9 mouse cellular contexts compared by ENCODE assay signal in the genomic region with DNA sequence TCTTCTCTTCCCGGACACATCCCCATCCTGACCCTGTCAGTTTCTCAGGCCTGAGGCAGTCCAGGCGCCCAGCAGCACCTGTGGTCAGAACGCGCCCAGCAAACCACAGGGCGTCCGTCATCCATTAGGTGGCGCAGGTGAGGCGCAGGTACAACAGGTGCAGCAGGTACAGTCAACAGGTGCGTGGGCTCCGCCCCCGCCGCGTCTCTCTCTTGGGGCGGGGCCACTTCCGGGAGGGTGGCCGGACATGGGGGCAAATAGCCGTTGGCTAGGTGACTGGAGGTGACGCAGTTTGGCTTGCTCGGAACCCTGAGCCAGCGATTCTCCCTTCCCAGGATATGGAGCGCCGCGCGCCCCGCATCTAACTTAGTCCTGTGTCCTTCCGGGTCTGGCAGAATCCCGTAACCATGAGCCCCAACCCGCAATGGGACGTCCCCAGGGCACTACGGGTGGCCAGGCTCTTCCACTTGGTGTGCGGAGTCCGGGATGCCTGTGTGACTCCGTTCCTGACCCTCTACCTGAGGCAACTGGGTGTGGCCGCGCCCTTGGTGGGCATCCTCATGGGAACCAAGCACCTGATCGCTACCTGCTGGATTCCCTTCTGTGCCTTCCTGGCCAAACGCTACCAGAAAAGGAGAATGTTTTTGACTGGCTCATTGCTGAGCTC. TPM values are rescaled to one million over a fixed set of nuclear protein-coding genes. Genes with fewer than 3 reads are reported as not detected.
DNase-seq lines count a peak whose midpoint lies in the region; ATAC-seq and TF ChIP-seq lines count a peak whose summit lies in the region.
"Had no signal": no experiment of that assay in that cellular context is flagged by ENCODE, and none has a peak within 500 bp of the region (broad histone marks: within the 10 kb centered on the region; RNA-seq: fewer than 3 reads in every experiment).

A gene (plus strand): TSS at position 269 of the 667 bp plus-strand sequence.

- no peaks in the 10 kb centered on the region for H3K9me3 ChIP-seq in CH12.LX (replicated peaks; ENCODE audit: low read length)
- H3K9me3 ChIP-seq in hindbrain, postnatal 0 days (ENCODE audit: low read length) = no peaks in the 10 kb centered on the region
- no peaks in the 10 kb centered on the region for H3K9me3 ChIP-seq in liver, embryonic 12.5 days (replicated peaks)

- no peak within 1 kb of the TSS for H3K4me2 ChIP-seq in CH12.LX (ENCODE audit: insufficient read depth, low read depth, poor library complexity, severe bottlenecking)
- H3K4me2 ChIP-seq in hindbrain, postnatal 0 days (ENCODE audit: low read depth, low read length) = peak within 1 kb of the TSS; percentile 50
- H3K4me2 ChIP-seq in liver, embryonic 12.5 days = peak within 1 kb of the TSS; percentile 42

- no peak for DNase-seq in CH12.LX (ENCODE audit: extremely low read depth)
- peak; percentile 39 for DNase-seq in cerebellum, adult 8-10 months
- peak; percentile 32 for DNase-seq in hindbrain, postnatal 0 days (ENCODE audit: low spot score)
- DNase-seq in retina, embryonic 14.5 days (ENCODE audit: low spot score) = no peak
- no peak for DNase-seq in thymus, postnatal 14 days
- DNase-seq in left cerebral cortex, postnatal 4 days = no peak

- H3K79me2 ChIP-seq in CH12.LX (replicated peaks; ENCODE audit: control insufficient read depth, extremely low read depth, insufficient read depth, poor library complexity, severe bottlenecking) = no peaks in the 10 kb centered on the region

- TF ChIP-seq CTCF in CH12.LX (conservative IDR thresholded peaks at IDR 0.05 in 1 of 2, IDR thresholded peaks at IDR 0.05 in 1 of 2; ENCODE audit: low read depth in 2 of 2, low read length in 2 of 2) = 0 out of 4 replicates have a peak, but pooled peaks of 1 of the 2 experiments have one; percentile 13
- peak; percentile 61 for TF ChIP-seq CTCF in hindbrain, postnatal 0 days (IDR thresholded peaks at IDR 0.05; ENCODE audit: low read depth)
- TF ChIP-seq CTCF in small intestine, adult 2 months (IDR thresholded peaks at IDR 0.05; ENCODE audit: extremely low read depth, insufficient read length, insufficient replicate concordance, low read depth, low read length) = peak; percentile 75

- in situ Hi-C loops in CH12.LX (cut with MboI; ENCODE audit: low pct_ligation_motif_present, low pct_unique_long_range_greater_than_20kb, low sequenced_read_pairs) = loop anchor here (10.0 kb wide), 1 partner anchor 121 kb away; a partner anchor contains a TSS

- peaks cover 45 to 78% of the 10 kb centered on the region in 2 experiments for H3K36me3 ChIP-seq in CH12.LX (replicated peaks in 1 of 2; ENCODE audit: control insufficient read depth in 1 of 2, insufficient read depth in 1 of 2, low read length in 1 of 2)
- H3K36me3 ChIP-seq in hindbrain, postnatal 0 days (ENCODE audit: insufficient read depth, low read length) = no peaks in the 10 kb centered on the region
- H3K36me3 ChIP-seq in liver, embryonic 12.5 days = no peaks in the 10 kb centered on the region
- H3K36me3 ChIP-seq in small intestine, adult 2 months (ENCODE audit: control insufficient read depth, insufficient read depth, low read length) = no peaks in the 10 kb centered on the region

- dilution Hi-C loops in CH12.LX (cut with MboI; ENCODE audit: extremely low pct_ligation_motif_present, extremely low pct_unique_long_range_greater_than_20kb, low sequenced_read_pairs) = no loop called here

- TF ChIP-seq RAD21 in CH12.LX (IDR thresholded peaks at IDR 0.05; ENCODE audit: low read depth, low read length) = no peak

- H3K27ac ChIP-seq in CH12.LX (ENCODE audit: insufficient read depth, low read depth) = no peak within 1 kb of the TSS
- H3K27ac ChIP-seq in hindbrain, postnatal 0 days = no peak within 1 kb of the TSS
- H3K27ac ChIP-seq in liver, embryonic 12.5 days = no peak within 1 kb of the TSS
- H3K27ac ChIP-seq in small intestine, adult 2 months (ENCODE audit: insufficient read depth, low read depth, low read length) = peak within 1 kb of the TSS; percentile 77

- H3K27me3 ChIP-seq in CH12.LX (replicated peaks) = no peaks in the 10 kb centered on the region
- H3K27me3 ChIP-seq in hindbrain, postnatal 0 days (ENCODE audit: insufficient read depth, low read length) = no peaks in the 10 kb centered on the region
- peaks cover 20% of the 10 kb centered on the region for H3K27me3 ChIP-seq in liver, embryonic 12.5 days (replicated peaks)
- no peaks in the 10 kb centered on the region for H3K27me3 ChIP-seq in small intestine, adult 2 months (ENCODE audit: control insufficient read depth, insufficient read depth, low read length)

- peaks cover 0 to 25% of the 10 kb centered on the region in 2 experiments; a peak in 2 of 4 replicates for H3K4me1 ChIP-seq in CH12.LX (ENCODE audit: control insufficient read depth in 1 of 2, insufficient read depth in 2 of 2)
- H3K4me1 ChIP-seq in hindbrain, postnatal 0 days (ENCODE audit: insufficient read depth, low read length) = peaks cover 6% of the 10 kb centered on the region; the same call in 1 of the 2 replicates
- H3K4me1 ChIP-seq in liver, embryonic 12.5 days = peaks cover 5% of the 10 kb centered on the region; the same call in 1 of the 2 replicates
- H3K4me1 ChIP-seq in small intestine, adult 2 months (ENCODE audit: control insufficient read depth, insufficient read depth, insufficient read length, low read length) = peaks cover 10% of the 10 kb centered on the region

- no peak for TF ChIP-seq EP300 in CH12.LX (IDR thresholded peaks at IDR 0.05; ENCODE audit: low read length)

- H3K9ac ChIP-seq in CH12.LX (ENCODE audit: insufficient read depth, low read depth) = no peak within 1 kb of the TSS
- 0 out of 2 replicates have a peak within 1 kb of the TSS, but pooled peaks have one; percentile 5 for H3K9ac ChIP-seq in hindbrain, postnatal 0 days (replicated peaks; ENCODE audit: low read length)
- no peak within 1 kb of the TSS for H3K9ac ChIP-seq in liver, embryonic 12.5 days

- WGBS in hindbrain, postnatal 0 days = 10% methylated on average over 36 of the region's 37 CpGs
- WGBS in liver, embryonic 12.5 days (ENCODE audit: insufficient replicate concordance) = 17% methylated on average over 37 of the region's 37 CpGs
- 11% methylated on average over 37 of the region's 37 CpGs for WGBS in small intestine, adult 2 months

- intact Hi-C loops in left cerebral cortex, postnatal 4 days (cut with DNase I) = no loop called here

- no peak within 1 kb of the TSS for H3K4me3 ChIP-seq in CH12.LX (replicated peaks in 1 of 3; ENCODE audit: low read depth in 2 of 3, low read length in 2 of 3, poor library complexity in 1 of 3)
- H3K4me3 ChIP-seq in hindbrain, postnatal 0 days (ENCODE audit: low read length) = peak within 1 kb of the TSS; percentile 23
- H3K4me3 ChIP-seq in liver, embryonic 12.5 days = no peak within 1 kb of the TSS
- H3K4me3 ChIP-seq in small intestine, adult 2 months (ENCODE audit: low read depth, low read length) = peak within 1 kb of the TSS; percentile 74
- H3K4me3 ChIP-seq: myocyte had no signal

- TF ChIP-seq POLR2A in CH12.LX (IDR thresholded peaks at IDR 0.05; ENCODE audit: low read depth, low read length) = 0 out of 2 replicates have a peak, but pooled peaks have one; percentile 13
- TF ChIP-seq POLR2A in small intestine, adult 2 months (IDR thresholded peaks at IDR 0.05; ENCODE audit: low read depth, low read length) = peak; percentile 33; the same call in 1 of the 2 replicates

- ATAC-seq in hindbrain, postnatal 0 days = no peak
- no peak for ATAC-seq in liver, embryonic 12.5 days

TF ChIP-seq in CH12.LX, 34 proteins besides CTCF, POLR2A, EP300 and RAD21:
- TF ChIP-seq POLR2AphosphoS2 (IDR thresholded peaks at IDR 0.05; ENCODE audit: low read depth, low read length) = 0 out of 2 replicates have a peak, but pooled peaks have one; percentile 3
- no peak for TF ChIP-seq TBP (conservative IDR thresholded peaks at IDR 0.05; ENCODE audit: low read depth, low read length)
- no peak for TF ChIP-seq UBTF (IDR thresholded peaks at IDR 0.05; ENCODE audit: low read depth, low read length)
- no peak for TF ChIP-seq SIN3A (IDR thresholded peaks at IDR 0.05; ENCODE audit: low read length)
- TF ChIP-seq ETS1 (conservative IDR thresholded peaks at IDR 0.05; ENCODE audit: low read depth, low read length) = no peak
- no peak for TF ChIP-seq KAT2A (IDR thresholded peaks at IDR 0.05; ENCODE audit: insufficient replicate concordance, low read length)
- TF ChIP-seq RCOR1 (conservative IDR thresholded peaks at IDR 0.05; ENCODE audit: low read depth, low read length) = no peak

RNA-seq across cellular contexts. Expression of the gene that starts here (rescaled TPM):
- total RNA-seq in CH12.LX (2012; rRNA removed) (4.1 and 4.2 TPM in 2 replicates), CH12.LX (2014; rRNA removed) (4.0 and 5.1 TPM in 2 replicates)
- polyA plus RNA-seq in CH12.LX (2012; ENCODE audit: insufficient read length, low read depth) = 6.4 and 7.2 TPM in 2 replicates
- 0.10 TPM in 1 of 2 replicates, not detected in the other for total RNA-seq in hindbrain, postnatal 0 days (2014; rRNA removed)
- polyA plus RNA-seq in hindbrain, postnatal 0 days (2015; fragmentation: Nextera tagmentation; extraction: Ambion mirVana) = 0.11 TPM in 2 replicates
- polyA plus RNA-seq in liver, embryonic 12.5 days (2016; fragmentation: Nextera tagmentation; extraction: Ambion mirVana) = not detected in 2 replicates
- polyA plus RNA-seq in small intestine, adult 2 months (2012; rRNA removed) = 6.9 and 20.4 TPM in 2 replicates
- total RNA-seq in left cerebral cortex, postnatal 4 days (2021) = under 1 TPM in 1 of 2 experiments, not detected in 1; 0.16 TPM
- polyA plus RNA-seq: myocyte had no signal

Comparison
In these comparisons a context has a peak if more than half of its experiments do, and no peak if none do; other contexts are left out.
1. Peak in DNase-seq, H3K4me3 ChIP-seq, H3K9ac ChIP-seq and H3K4me2 ChIP-seq in hindbrain, postnatal 0 days; RNA of the gene not detected or under 1 TPM.